Mouse (Mus musculus) hindbrain, postnatal 0 days (tissue): ENCODE data around the gene Elane. TPM values are rescaled to one million over a fixed set of nuclear protein-coding genes. Genes with fewer than 3 reads are reported as not detected.

Source experiments
- ATAC-seq: fragments of 200-750 bp; cut with Nextera tagmentation; 2 replicates; pipeline ENCODE4 v1.8.0; 2017; ENCODE audit warnings: mild to moderate bottlenecking, moderate TSS enrichment, moderate library complexity
- DNase-seq: peaks from one replicate; pipeline ENCODE4 v3.0.0-alpha.2; 2015; ENCODE audit warnings: low spot score
- H3K27ac ChIP-seq: fragments of 300-500 bp; sonication (generic); 2 replicates; pipeline ENCODE4 v1.5.1; 2014; ENCODE audit warnings: mild to moderate bottlenecking
- H3K27me3 ChIP-seq: fragments of 300-500 bp; sonication (generic); 2 replicates; pipeline ENCODE4 v1.6.1; 2014; ENCODE audit warnings: low read length, mixed read lengths; ENCODE audit not compliant: insufficient read depth
- H3K36me3 ChIP-seq: fragments of 300-500 bp; sonication (generic); 2 replicates; pipeline ENCODE4 v1.6.1; 2014; ENCODE audit warnings: low read length, mixed read lengths; ENCODE audit not compliant: insufficient read depth
- H3K4me1 ChIP-seq: fragments of 300-500 bp; sonication (generic); 2 replicates; pipeline ENCODE4 v1.6.1; 2014; ENCODE audit warnings: antibody characterized with exemption, low read length, mixed read lengths; ENCODE audit not compliant: insufficient read depth
- H3K4me2 ChIP-seq: fragments of 300-500 bp; sonication (generic); 2 replicates; pipeline ENCODE4 v1.6.1; 2014; ENCODE audit warnings: low read depth, mild to moderate bottlenecking, low read length, moderate library complexity, mixed read lengths
- H3K4me3 ChIP-seq: fragments of 300-500 bp; sonication (generic); 2 replicates; pipeline ENCODE4 v1.5.1; 2014; ENCODE audit warnings: low read length
- H3K9ac ChIP-seq: fragments of 300-500 bp; sonication (generic); replicated peaks from 2 replicates; pipeline ENCODE4 v1.6.1; 2014; ENCODE audit warnings: mild to moderate bottlenecking, low read length, moderate library complexity, mixed read lengths
- H3K9me3 ChIP-seq: fragments of 300-500 bp; sonication (generic); 2 replicates; pipeline ENCODE4 v1.6.1; 2016; ENCODE audit warnings: low read length, mixed read lengths
- CTCF ChIP-seq: IDR thresholded peaks from 2 replicates; pipeline ENCODE4 v1.5.1; 2016; ENCODE audit warnings: antibody characterized with exemption, control low read depth, low read depth
- WGBS: fragments of 180-500 bp; shearing (Covaris S2); extraction: QIAGEN DNeasy Blood & Tissue Kit; methylation state at CpG from one replicate; pipeline ENCODE4 v1.1.7; 2014; 5-methylcytosine and 5-hydroxymethylcytosine counted together
- polyA plus RNA-seq: library from polyadenylated mRNA; unstranded; fragments of >200 nt; fragmentation: Nextera tagmentation; extraction: Ambion mirVana; gene quantifications from 2 replicates; pipeline ENCODE4 v1.2.1, GENCODE M21; 2015
- total RNA-seq: library from RNA; depleted of rRNA; stranded (reverse); fragments of >200 nt; gene quantifications from 2 replicates; pipeline ENCODE4 v1.2.3, GENCODE M21; 2014

Elane gene
- total and polyA plus RNA-seq, 2 experiments from 2014 or later: not detected

- no peak overlapping the region; the same call in 1 of the 2 replicates for H3K4me3 ChIP-seq
- DNase-seq (no peak), ATAC-seq (no peak)
- H3K27ac ChIP-seq: no peak overlapping the region
- no peak overlapping the region for H3K9ac ChIP-seq
- no peaks in the 10 kb centered on the region for H3K27me3 ChIP-seq
- 75% methylated on average over 8 of the region's 8 CpGs for WGBS
- 0 out of 2 replicates have a peak, but pooled peaks cover 4% of the 10 kb centered on the region for H3K36me3 ChIP-seq
- H3K4me2 ChIP-seq: peak overlapping the region; percentile 85
- peaks cover 6% of the 10 kb centered on the region; the same call in 1 of the 2 replicates for H3K4me1 ChIP-seq
- TF ChIP-seq CTCF: no peak
- no peaks in the 10 kb centered on the region for H3K9me3 ChIP-seq
Observed at GRCm38 (mm10) chr10:79871845-79872244, 14.2 kb upstream of the Elane start.

GRCm38 (mm10) chr10:79872862-79873261 is 13.2 kb upstream of the Elane start:
- DNase-seq (no peak), ATAC-seq (no peak)
- H3K4me1 ChIP-seq: peaks cover 6% of the 10 kb centered on the region; the same call in 1 of the 2 replicates
- peak overlapping the region; percentile 87 for H3K9ac ChIP-seq
- no peaks in the 10 kb centered on the region for H3K9me3 ChIP-seq
- H3K4me3 ChIP-seq: peak overlapping the region; percentile 59
- no peaks in the 10 kb centered on the region for H3K27me3 ChIP-seq
- whole genome bisulfite sequencing: 37% methylated on average over 3 of the region's 3 CpGs
- H3K36me3 ChIP-seq: 0 out of 2 replicates have a peak, but pooled peaks cover 4% of the 10 kb centered on the region
- peak overlapping the region; percentile 94 for H3K27ac ChIP-seq
- no peak for TF ChIP-seq CTCF
- H3K4me2 ChIP-seq: peak overlapping the region; percentile 85

- Histone ChIP-seq H3K27ac (peak overlapping the region; percentile 94), H3K36me3 (0 out of 2 replicates have a peak, but pooled peaks cover 4% of the 10 kb centered on the region), H3K27me3 (no peaks in the 10 kb centered on the region), H3K9ac (peak overlapping the region; percentile 87), H3K4me1 (peaks cover 6% of the 10 kb centered on the region; the same call in 1 of the 2 replicates), H3K4me2 (peak overlapping the region; percentile 85), H3K4me3 (peak overlapping the region; percentile 59), H3K9me3 (no peaks in the 10 kb centered on the region)
- TF ChIP-seq CTCF: no peak
- ATAC-seq (0 out of 2 replicates have a peak, but pooled peaks have one; percentile 14), DNase-seq (peak; percentile 50)
- 2% methylated on average over 6 of the region's 6 CpGs for WGBS
Observed at GRCm38 (mm10) chr10:79873313-79873712, 12.7 kb upstream of the Elane start.

- Histone ChIP-seq H3K27me3 (no peaks in the 10 kb centered on the region), H3K36me3 (0 out of 2 replicates have a peak, but pooled peaks cover 4% of the 10 kb centered on the region), H3K9me3 (no peaks in the 10 kb centered on the region), H3K4me3 (peak overlapping the region; percentile 59), H3K4me2 (peak overlapping the region; percentile 85), H3K9ac (peak overlapping the region; percentile 87), H3K4me1 (peaks cover 6% of the 10 kb centered on the region; the same call in 1 of the 2 replicates), H3K27ac (peak overlapping the region; percentile 94)
- TF ChIP-seq CTCF: no peak
- DNase-seq (peak; percentile 32), ATAC-seq (no peak; the same call in 1 of the 2 replicates)
- under 1% methylated on average over 24 of the region's 26 CpGs for WGBS
Observed at GRCm38 (mm10) chr10:79873715-79874289, 12.2 kb upstream of the Elane start.

GRCm38 (mm10) chr10:79874290-79874862 is 11.7 kb upstream of the Elane start, which contains the start of the genes Prtn3 and Plppr3:
TSS of gene Prtn3 (plus strand) at chr10:79874476.
TSS of gene Plppr3 (minus strand) at chr10:79874634.
- no peak for TF ChIP-seq CTCF
- Histone ChIP-seq H3K27me3 (no peaks in the 10 kb centered on the region), H3K4me1 (peaks cover 6% of the 10 kb centered on the region; the same call in 1 of the 2 replicates), H3K4me3 (peak within 1 kb of the TSS; percentile 59), H3K27ac (peak within 1 kb of the TSS; percentile 94), H3K36me3 (0 out of 2 replicates have a peak, but pooled peaks cover 1% of the 10 kb centered on the region), H3K9me3 (no peaks in the 10 kb centered on the region), H3K9ac (peak within 1 kb of the TSS; percentile 87), H3K4me2 (peak within 1 kb of the TSS; percentile 85)
- ATAC-seq (peak; percentile 88), DNase-seq (peak; percentile 93)
- WGBS: under 1% methylated on average over 41 of the region's 57 CpGs

- H3K27me3 ChIP-seq: no peaks in the 10 kb centered on the region; the same call in 1 of the 2 replicates
- H3K9me3 ChIP-seq: no peaks in the 10 kb centered on the region
- H3K4me2 ChIP-seq: no peak overlapping the region
- H3K36me3 ChIP-seq: no peaks in the 10 kb centered on the region
- no peak for ATAC-seq
- no peak for DNase-seq
- H3K4me3 ChIP-seq: no peak overlapping the region
- no peak overlapping the region for H3K9ac ChIP-seq
- H3K27ac ChIP-seq: no peak overlapping the region
- peaks cover 6% of the 10 kb centered on the region; the same call in 1 of the 2 replicates for H3K4me1 ChIP-seq
- 53% methylated on average over 1 of the region's 1 CpGs for WGBS
- TF ChIP-seq CTCF: no peak
Observed at GRCm38 (mm10) chr10:79877174-79877573, 8.9 kb upstream of the Elane start.
